Mouse (Mus musculus) hindbrain, embryonic 16.5 days (tissue): Measurements from ENCODE around the gene Krt7. TPM values are rescaled to one million over a fixed set of nuclear protein-coding genes. Genes with fewer than 3 reads are reported as not detected.

ENCODE experiments used
- ATAC-seq: fragments of 200-750 bp; cut with Nextera tagmentation; 2 replicates; pipeline ENCODE4 v1.8.0; 2017; ENCODE audit warnings: moderate TSS enrichment, moderate library complexity
- H3K27ac ChIP-seq: fragments of 300-500 bp; sonication (generic); 2 replicates; pipeline ENCODE4 v1.5.1; 2014; ENCODE audit warnings: low read depth, mild to moderate bottlenecking, control low read depth, low read length, moderate library complexity
- H3K27me3 ChIP-seq: fragments of 300-500 bp; sonication (generic); replicated peaks from 2 replicates; pipeline ENCODE4 v1.6.1; 2014; ENCODE audit warnings: low read length; ENCODE audit not compliant: control insufficient read depth, insufficient read depth
- H3K36me3 ChIP-seq: fragments of 300-500 bp; sonication (generic); 2 replicates; pipeline ENCODE4 v1.6.1; 2014; ENCODE audit warnings: mild to moderate bottlenecking, low read length, moderate library complexity, mixed read lengths; ENCODE audit not compliant: control insufficient read depth, insufficient read depth
- H3K4me1 ChIP-seq: fragments of 300-500 bp; sonication (generic); 2 replicates; pipeline ENCODE4 v1.6.1; 2014; ENCODE audit warnings: low read depth, low read length; ENCODE audit not compliant: control insufficient read depth, insufficient read depth
- H3K4me2 ChIP-seq: fragments of 300-500 bp; sonication (generic); 2 replicates; pipeline ENCODE4 v1.6.1; 2014; ENCODE audit warnings: mild to moderate bottlenecking, low read length, control low read depth, moderate library complexity
- H3K4me3 ChIP-seq: fragments of 300-500 bp; sonication (generic); 2 replicates; pipeline ENCODE4 v1.5.1; 2014; ENCODE audit warnings: mild to moderate bottlenecking, low read length, control low read depth, moderate library complexity
- H3K9ac ChIP-seq: fragments of 300-500 bp; sonication (generic); 2 replicates; pipeline ENCODE4 v1.6.1; 2014; ENCODE audit warnings: low read depth, mild to moderate bottlenecking, control low read depth, low read length, moderate library complexity
- H3K9me3 ChIP-seq: fragments of 300-500 bp; sonication (generic); 2 replicates; pipeline ENCODE4 v1.6.1; 2014; ENCODE audit warnings: mild to moderate bottlenecking, low read length, moderate library complexity; ENCODE audit not compliant: control insufficient read depth
- WGBS: fragments of 180-500 bp; shearing (Covaris S2); extraction: QIAGEN DNeasy Blood & Tissue Kit; methylation state at CpG from one replicate; pipeline ENCODE4 v1.1.7; 2014; 5-methylcytosine and 5-hydroxymethylcytosine counted together
- polyA plus RNA-seq: library from polyadenylated mRNA; unstranded; fragments of >200 nt; fragmentation: Nextera tagmentation; extraction: Ambion mirVana; gene quantifications from 2 replicates; pipeline ENCODE4 v1.2.1, GENCODE M21; 2015

Gene Krt7
- polyA plus RNA-seq, 1 experiment from 2014 or later, result 1.3 TPM

GRCm38 (mm10) chr15:101368015-101368414, 42.8 kb upstream of the Krt7 start:
- ATAC-seq, result no peak
- H3K27me3 ChIP-seq, result no peaks in the 10 kb centered on the region
- no peaks in the 10 kb centered on the region for H3K36me3 ChIP-seq
- H3K9ac ChIP-seq, result no peak overlapping the region
- no peak overlapping the region for H3K4me3 ChIP-seq
- H3K4me2 ChIP-seq, result no peak overlapping the region
- WGBS, result 74% methylated on average over 6 of the region's 6 CpGs
- no peaks in the 10 kb centered on the region for H3K4me1 ChIP-seq
- H3K27ac ChIP-seq, result no peak overlapping the region
- no peaks in the 10 kb centered on the region for H3K9me3 ChIP-seq

DNA sequence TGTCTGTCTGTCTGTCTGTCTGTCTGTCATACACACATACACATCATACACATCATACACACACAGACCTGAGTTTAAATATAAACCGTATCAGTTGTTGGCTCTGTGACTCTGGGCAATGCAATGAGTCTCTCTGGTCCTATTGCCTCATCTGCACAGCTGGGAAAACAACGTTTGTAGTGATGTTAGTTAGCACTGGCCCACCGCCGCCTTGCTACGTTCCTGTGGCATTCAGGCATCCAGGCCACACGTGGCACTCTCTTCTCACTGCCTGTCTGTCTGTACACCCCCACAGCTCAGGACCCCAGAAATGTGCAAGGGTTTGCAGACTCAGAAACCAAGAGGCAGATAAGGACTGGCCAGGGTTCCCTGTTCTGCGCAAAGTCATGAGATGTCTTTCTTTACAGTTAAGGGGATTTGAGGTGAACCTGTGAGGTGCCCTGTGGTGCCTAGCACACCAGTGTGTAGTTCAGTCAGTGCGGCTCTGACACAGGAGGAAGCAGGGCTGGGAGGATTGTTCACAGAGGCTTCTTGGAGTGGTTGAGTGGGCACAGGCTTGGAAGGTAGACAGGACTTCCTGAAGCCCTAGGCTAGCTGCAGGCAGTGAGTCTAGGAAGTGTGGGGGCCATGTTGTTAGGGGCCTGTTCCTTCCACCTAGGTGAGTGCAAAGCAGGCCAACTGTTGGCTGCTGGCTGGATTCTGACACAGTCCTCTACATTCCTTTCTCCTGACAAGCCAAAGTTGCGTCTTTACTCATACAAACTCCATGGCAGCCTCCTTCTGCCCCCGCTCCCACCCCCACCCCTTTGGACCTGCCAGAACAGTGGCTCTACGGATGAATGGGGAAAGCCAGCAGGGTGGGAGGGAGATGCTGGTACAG, 42.1 kb upstream of the Krt7 start:
- 69% methylated on average over 11 of the region's 11 CpGs for WGBS
- Histone ChIP-seq H3K27me3 (no peaks in the 10 kb centered on the region), H3K27ac (no peak overlapping the region), H3K4me3 (no peak overlapping the region), H3K36me3 (no peaks in the 10 kb centered on the region), H3K4me2 (no peak overlapping the region), H3K9me3 (no peaks in the 10 kb centered on the region), H3K4me1 (no peaks in the 10 kb centered on the region), H3K9ac (no peak overlapping the region)
- ATAC-seq, result no peak

DNA sequence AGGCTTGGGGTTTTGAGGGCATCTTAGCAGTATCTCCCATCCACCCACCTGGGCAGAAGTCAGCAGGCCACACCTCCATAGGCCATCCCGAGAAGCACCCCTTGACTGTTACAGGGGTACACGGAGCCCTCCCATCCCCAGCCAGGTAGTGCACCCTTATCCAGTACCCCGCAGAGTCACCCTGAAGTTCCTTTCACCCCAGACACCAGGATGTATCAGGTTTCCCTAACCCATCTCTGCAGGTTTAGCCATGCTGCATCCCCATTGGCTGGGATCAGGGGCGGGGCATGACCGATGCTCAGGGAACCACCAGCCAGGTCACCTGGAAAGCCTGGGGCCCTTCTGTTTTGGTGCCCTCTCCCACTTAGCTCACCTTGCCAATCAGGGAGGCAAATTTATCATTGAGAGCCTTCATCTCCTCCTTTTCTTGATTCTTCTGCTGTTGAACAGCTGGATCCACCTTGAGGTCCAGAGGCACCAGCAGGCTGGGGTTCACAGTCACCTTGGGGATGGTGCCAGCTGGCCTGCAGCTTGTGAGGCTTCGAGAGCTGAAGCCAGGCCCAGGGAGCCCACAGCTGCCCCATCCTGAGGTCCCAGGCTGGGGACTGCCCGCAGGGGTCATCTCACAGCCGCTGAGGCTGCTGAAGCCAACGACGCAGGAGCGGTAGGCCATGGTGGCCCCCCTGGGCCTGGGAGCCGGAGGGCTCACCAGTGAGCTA, 41.3 kb upstream of the Krt7 start:
- Histone ChIP-seq H3K9ac (no peak overlapping the region), H3K27ac (no peak overlapping the region), H3K4me1 (no peaks in the 10 kb centered on the region), H3K4me2 (no peak overlapping the region), H3K36me3 (no peaks in the 10 kb centered on the region), H3K4me3 (no peak overlapping the region), H3K9me3 (no peaks in the 10 kb centered on the region), H3K27me3 (no peaks in the 10 kb centered on the region)
- ATAC-seq, result no peak
- 28% methylated on average over 12 of the region's 12 CpGs for WGBS

DNA sequence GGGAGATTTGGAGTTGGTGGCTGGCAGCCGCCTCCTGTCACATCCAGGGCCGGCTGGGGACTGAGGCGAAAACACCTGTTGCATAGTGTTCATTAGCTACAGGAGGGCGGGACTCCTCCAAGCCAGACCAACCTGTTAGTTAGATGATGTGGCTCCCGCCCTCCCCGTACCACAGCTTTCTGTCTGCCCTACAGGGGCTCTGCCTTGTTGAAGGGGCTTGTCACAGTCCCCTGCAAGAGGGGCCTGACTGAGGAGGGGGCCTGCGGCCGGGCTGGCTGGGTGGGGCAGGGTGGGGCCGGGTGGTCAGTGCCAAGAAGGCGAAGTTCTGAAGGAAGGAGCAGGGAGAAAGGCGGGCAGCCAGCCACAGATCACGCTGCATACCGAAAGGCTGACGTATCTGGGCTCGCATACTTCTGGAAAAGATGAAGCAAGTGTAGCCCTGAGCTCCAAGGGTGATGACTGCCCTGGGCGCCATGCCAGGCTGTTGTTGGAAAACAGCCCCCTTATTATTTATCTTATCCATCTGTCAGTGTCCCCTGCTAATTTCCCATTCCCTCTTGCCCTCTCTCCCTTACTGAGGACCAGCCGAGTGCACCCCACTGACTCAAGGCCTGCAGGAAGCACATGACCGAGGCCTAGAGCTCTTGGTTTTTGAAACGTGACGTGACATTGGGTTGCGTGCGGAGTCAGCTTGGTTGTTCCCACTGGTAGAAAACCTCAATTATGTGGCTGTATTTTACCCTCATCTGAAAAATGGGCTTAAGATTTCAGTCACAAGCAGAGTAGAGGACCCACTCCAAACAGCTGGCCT, 40.5 kb upstream of the Krt7 start, which contains the start of gene Krt80:
Gene Krt80, minus strand, starts transcription at position 62 of the 811 bp plus-strand sequence.
- peak; percentile 71 for ATAC-seq
- no peak within 1 kb of the TSS for H3K4me3 ChIP-seq
- H3K27me3 ChIP-seq, result no peaks in the 10 kb centered on the region
- H3K9ac ChIP-seq, result no peak within 1 kb of the TSS
- WGBS, result 43% methylated on average over 22 of the region's 22 CpGs
- no peaks in the 10 kb centered on the region for H3K36me3 ChIP-seq
- no peak within 1 kb of the TSS for H3K4me2 ChIP-seq
- no peaks in the 10 kb centered on the region for H3K9me3 ChIP-seq
- H3K4me1 ChIP-seq, result no peaks in the 10 kb centered on the region
- H3K27ac ChIP-seq, result no peak within 1 kb of the TSS

DNA sequence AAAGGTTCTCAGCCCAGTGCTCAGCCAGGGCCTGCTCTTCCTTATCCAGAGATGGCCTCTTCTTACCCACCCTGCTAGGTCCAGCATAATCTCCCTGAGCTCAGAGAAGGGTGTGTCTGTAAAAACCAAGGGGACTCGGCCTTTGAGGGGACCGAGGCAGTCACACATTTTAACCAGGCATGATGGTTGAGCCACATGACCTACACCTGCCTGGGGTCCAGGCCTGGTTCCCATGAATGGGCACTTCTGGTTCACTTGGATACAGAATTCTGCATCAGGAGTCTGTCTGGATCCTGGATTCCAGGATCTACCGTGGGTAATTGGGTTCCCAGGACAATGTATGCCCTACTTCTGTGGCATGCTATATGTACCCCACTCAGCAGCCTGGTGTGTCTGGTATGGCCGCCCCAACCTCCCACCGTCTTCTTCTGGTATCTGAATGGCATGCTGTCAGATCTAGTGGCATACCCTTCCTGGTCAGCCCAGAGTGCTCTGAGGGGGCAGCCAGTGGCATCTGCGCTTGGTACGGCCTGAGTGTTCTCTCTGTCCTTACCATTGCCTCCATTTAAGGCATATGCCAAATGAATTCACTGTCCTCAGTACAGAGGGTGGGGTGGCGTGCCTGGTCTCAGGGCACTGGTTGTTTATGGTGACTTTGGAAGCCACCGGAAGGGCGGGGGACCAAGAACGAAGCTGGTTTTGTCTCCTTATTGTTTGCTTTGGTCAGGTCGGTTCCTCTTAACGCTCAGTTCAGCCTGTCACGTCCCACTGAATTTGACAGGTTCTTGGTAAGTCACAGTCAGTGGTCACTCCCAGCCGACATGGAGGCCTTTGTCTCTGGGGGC, 39.5 kb upstream of the Krt7 start:
- ATAC-seq, result no peak
- Histone ChIP-seq H3K4me1 (no peaks in the 10 kb centered on the region), H3K9ac (no peak overlapping the region), H3K4me3 (no peak overlapping the region), H3K36me3 (no peaks in the 10 kb centered on the region), H3K9me3 (no peaks in the 10 kb centered on the region), H3K27ac (no peak overlapping the region), H3K4me2 (no peak overlapping the region), H3K27me3 (no peaks in the 10 kb centered on the region)
- 71% methylated on average over 15 of the region's 15 CpGs for WGBS

DNA sequence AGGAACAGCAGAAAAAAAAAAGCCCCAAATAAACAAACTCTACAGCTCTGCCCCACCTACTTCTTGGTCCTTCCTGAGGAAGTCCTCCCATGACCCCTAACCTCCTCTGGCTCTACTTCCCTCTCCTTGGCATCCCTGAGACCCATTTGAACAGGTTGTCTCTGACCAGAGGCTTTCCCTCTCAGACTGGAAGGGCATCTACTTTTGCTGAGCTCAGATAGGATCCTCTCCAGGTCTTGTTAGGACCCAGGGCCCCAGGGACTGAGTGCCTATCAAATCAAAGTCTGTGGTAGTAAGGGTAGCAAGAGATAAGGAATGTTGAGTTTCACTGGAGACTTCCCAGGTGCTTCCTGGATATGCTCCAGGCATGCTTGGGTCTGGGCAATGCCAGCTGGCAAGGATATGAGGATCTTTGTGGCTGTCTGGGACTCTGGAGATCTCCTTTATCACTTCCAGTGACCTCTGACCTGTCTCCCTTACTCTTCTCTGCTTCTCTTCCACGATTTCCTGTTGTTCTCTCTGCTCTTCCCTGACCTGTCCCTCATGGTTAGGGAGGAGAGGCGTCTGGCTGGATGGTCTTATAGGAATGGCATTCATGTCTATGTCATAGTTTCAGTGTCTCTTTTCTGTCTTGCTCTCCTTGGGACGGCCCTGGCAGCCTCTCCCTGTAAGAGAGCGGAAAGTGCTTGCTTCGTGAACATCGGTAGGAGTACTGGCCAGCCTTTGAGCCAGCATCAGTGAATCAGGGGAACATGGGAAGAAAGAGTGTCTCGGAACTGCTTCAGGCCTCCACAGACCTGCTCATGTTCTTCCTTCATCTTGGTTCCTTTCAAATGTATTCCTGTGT, 38.5 kb upstream of the Krt7 start:
- Histone ChIP-seq H3K4me2 (no peak overlapping the region), H3K9ac (no peak overlapping the region), H3K27ac (no peak overlapping the region), H3K27me3 (no peaks in the 10 kb centered on the region), H3K4me3 (no peak overlapping the region), H3K36me3 (no peaks in the 10 kb centered on the region), H3K4me1 (no peaks in the 10 kb centered on the region), H3K9me3 (no peaks in the 10 kb centered on the region)
- 72% methylated on average over 7 of the region's 7 CpGs for WGBS
- no peak for ATAC-seq

- ATAC-seq, result no peak
- no peaks in the 10 kb centered on the region for H3K9me3 ChIP-seq
- no peaks in the 10 kb centered on the region for H3K36me3 ChIP-seq
- no peaks in the 10 kb centered on the region for H3K27me3 ChIP-seq
- no peak overlapping the region for H3K4me3 ChIP-seq
- 91% methylated on average over 16 of the region's 16 CpGs for WGBS
- no peak overlapping the region for H3K9ac ChIP-seq
- no peak overlapping the region for H3K27ac ChIP-seq
- H3K4me1 ChIP-seq, result no peaks in the 10 kb centered on the region
- no peak overlapping the region for H3K4me2 ChIP-seq
Measured at GRCm38 (mm10) chr15:101373286-101373898, 37.5 kb upstream of the Krt7 start.
